Mouse (Mus musculus) erythroblast, embryonic 14.5 days (primary cell): ENCODE data around the gene Rps9.

Source experiments
- GATA1 ChIP-seq: IDR thresholded peaks from 2 replicates; pipeline ENCODE4 v1.6.1; 2012; ENCODE audit warnings: low read length, inconsistent platforms, mixed read lengths
- TAL1 ChIP-seq: IDR thresholded peaks from 3 replicates; pipeline ENCODE4 v1.6.1; 2012; ENCODE audit warnings: low read length, inconsistent platforms, mixed read lengths

DNA sequence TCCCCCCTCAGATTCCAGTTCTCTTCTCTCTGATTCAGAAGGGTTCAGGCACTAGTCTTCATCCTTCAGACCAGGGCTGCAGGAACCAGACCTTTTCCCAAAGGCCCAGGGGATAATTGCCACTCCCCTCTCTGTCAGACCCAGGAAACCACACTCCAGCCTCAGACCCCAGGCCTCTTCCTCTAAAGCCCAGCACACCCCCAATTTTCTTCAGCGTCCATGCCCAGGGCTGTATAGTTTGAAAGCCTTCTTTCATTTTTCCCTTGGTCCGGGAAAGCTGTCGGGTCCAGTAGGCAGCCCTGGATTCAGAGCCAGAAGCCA, 28.6 kb upstream of the Rps9 start:
- TF ChIP-seq TAL1 (no peak), GATA1 (no peak)
